Mouse (Mus musculus) heart, embryonic 12.5 days (tissue): ENCODE results near the gene Mamdc4. TPM values are rescaled to one million over a fixed set of nuclear protein-coding genes. Genes with fewer than 3 reads are reported as not detected.
A peak's percentile ranks its signal among the peaks of the same experiment; 100 is the strongest.

Experiments
- ATAC-seq: fragments of 200-750 bp; cut with Nextera tagmentation; 2 replicates; pipeline ENCODE4 v1.8.0; 2017; ENCODE audit warnings: moderate TSS enrichment, moderate library complexity; ENCODE audit not compliant: insufficient number of reproducible peaks, low FRiP score
- H3K27ac ChIP-seq: fragments of 300-500 bp; sonication (generic); 2 replicates; pipeline ENCODE4 v1.5.1; 2016; ENCODE audit warnings: mild to moderate bottlenecking, moderate library complexity; ENCODE audit not compliant: poor library complexity, severe bottlenecking
- H3K27me3 ChIP-seq: fragments of 300-500 bp; sonication (generic); replicated peaks from 2 replicates; pipeline ENCODE4 v1.6.1; 2016; ENCODE audit warnings: mild to moderate bottlenecking, moderate library complexity
- H3K36me3 ChIP-seq: fragments of 300-500 bp; sonication (generic); 2 replicates; pipeline ENCODE4 v1.6.1; 2016; ENCODE audit warnings: mild to moderate bottlenecking, moderate library complexity
- H3K4me1 ChIP-seq: fragments of 300-500 bp; sonication (generic); replicated peaks from 2 replicates; pipeline ENCODE4 v1.6.1; 2016; ENCODE audit warnings: mild to moderate bottlenecking
- H3K4me2 ChIP-seq: fragments of 300-500 bp; sonication (generic); 2 replicates; pipeline ENCODE4 v1.6.1; 2016; ENCODE audit warnings: mild to moderate bottlenecking, moderate library complexity
- H3K4me3 ChIP-seq: fragments of 300-500 bp; sonication (generic); 2 replicates; pipeline ENCODE4 v1.5.1; 2016; ENCODE audit warnings: mild to moderate bottlenecking
- H3K9ac ChIP-seq: fragments of 300-500 bp; sonication (generic); 2 replicates; pipeline ENCODE4 v1.6.1; 2016; ENCODE audit warnings: mild to moderate bottlenecking, moderate library complexity
- H3K9me3 ChIP-seq: fragments of 300-500 bp; sonication (generic); replicated peaks from 2 replicates; pipeline ENCODE4 v1.6.1; 2016; ENCODE audit warnings: mild to moderate bottlenecking, moderate library complexity
- WGBS: fragments of 180-500 bp; shearing (Covaris S2); methylation state at CpG from one replicate; pipeline ENCODE4 v1.1.7; 2016; 5-methylcytosine and 5-hydroxymethylcytosine counted together
- polyA plus RNA-seq: library from polyadenylated mRNA; unstranded; fragments of >200 nt; fragmentation: Nextera tagmentation; extraction: Ambion mirVana; gene quantifications from 2 replicates; pipeline ENCODE4 v1.2.1, GENCODE M21; 2016

Gene Mamdc4
- polyA plus RNA-seq, 1 experiment from 2014 or later: 3.5 TPM

DNA sequence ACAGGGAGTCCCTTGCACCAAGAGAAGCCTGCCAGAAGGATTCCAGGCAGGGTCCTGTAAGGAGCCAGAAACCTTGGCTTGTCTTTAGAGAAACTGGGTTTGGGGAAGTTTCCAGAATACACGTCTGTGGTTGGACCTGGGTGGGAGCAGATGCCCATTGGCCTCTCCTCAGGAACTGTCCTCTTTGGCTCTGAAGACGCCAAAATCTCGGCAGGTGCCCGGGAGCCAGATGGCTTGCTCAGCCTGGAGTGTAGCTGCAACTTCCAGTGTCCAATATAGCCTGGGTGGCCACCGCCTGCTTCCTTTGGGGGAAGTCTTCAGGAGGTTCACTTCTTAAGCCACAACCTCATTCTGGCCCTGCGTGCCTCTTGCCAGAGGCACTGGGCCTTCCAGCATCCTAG lies 7.3 kb upstream of the Mamdc4 start:
- peaks cover 58% of the 10 kb centered on the region for H3K4me1 ChIP-seq
- H3K4me2 ChIP-seq: peak overlapping the region; percentile 74
- H3K4me3 ChIP-seq: no peak overlapping the region

GRCm38 (mm10) chr2:25581294-25581864 lies 6.7 kb upstream of the Mamdc4 start, which contains the start of gene Ajm1:
Gene Ajm1, minus strand, starts transcription at chr2:25581757.
- Histone ChIP-seq H3K4me2 (peak within 1 kb of the TSS; percentile 74), H3K4me3 (peak within 1 kb of the TSS; percentile 34), H3K9ac (no peak within 1 kb of the TSS), H3K4me1 (peaks cover 53% of the 10 kb centered on the region), H3K27ac (no peak within 1 kb of the TSS), H3K27me3 (peaks cover 50% of the 10 kb centered on the region), H3K36me3 (peaks cover 34% of the 10 kb centered on the region), H3K9me3 (no peaks in the 10 kb centered on the region)
- peak; percentile 62 for ATAC-seq
- 5% methylated on average over 19 of the region's 19 CpGs for WGBS

More for the DNA sequence above, 7.3 kb upstream of the Mamdc4 start:
- Histone ChIP-seq H3K9ac (no peak overlapping the region), H3K27me3 (peaks cover 45% of the 10 kb centered on the region), H3K9me3 (no peaks in the 10 kb centered on the region), H3K36me3 (peaks cover 39% of the 10 kb centered on the region), H3K27ac (no peak overlapping the region)
- ATAC-seq: no peak
- 35% methylated on average over 6 of the region's 6 CpGs for WGBS

- Histone ChIP-seq H3K27me3 (peaks cover 57% of the 10 kb centered on the region), H3K4me3 (0 out of 2 replicates have a peak overlapping the region, but pooled peaks have one; percentile 34)
These were observed 6.0 kb upstream of the Mamdc4 start for GRCm38 (mm10) chr2:25580621-25581101.

GRCm38 (mm10) chr2:25579737-25580460 lies 5.3 kb upstream of the Mamdc4 start:
- no peak for ATAC-seq
- Histone ChIP-seq H3K4me1 (peaks cover 63% of the 10 kb centered on the region), H3K36me3 (peaks cover 21% of the 10 kb centered on the region), H3K9me3 (no peaks in the 10 kb centered on the region), H3K4me3 (peak overlapping the region; percentile 25), H3K9ac (no peak overlapping the region), H3K27me3 (peaks cover 57% of the 10 kb centered on the region), H3K27ac (no peak overlapping the region), H3K4me2 (peak overlapping the region; percentile 49)
- 5% methylated on average over 27 of the region's 27 CpGs for WGBS

More at GRCm38 (mm10) chr2:25580621-25581101, 6.0 kb upstream of the Mamdc4 start:
- Histone ChIP-seq H3K4me1 (peaks cover 59% of the 10 kb centered on the region), H3K4me2 (0 out of 2 replicates have a peak overlapping the region, but pooled peaks have one; percentile 74), H3K27ac (no peak overlapping the region), H3K36me3 (peaks cover 28% of the 10 kb centered on the region), H3K9ac (no peak overlapping the region), H3K9me3 (no peaks in the 10 kb centered on the region)
- WGBS: 50% methylated on average over 6 of the region's 6 CpGs
- no peak for ATAC-seq

DNA sequence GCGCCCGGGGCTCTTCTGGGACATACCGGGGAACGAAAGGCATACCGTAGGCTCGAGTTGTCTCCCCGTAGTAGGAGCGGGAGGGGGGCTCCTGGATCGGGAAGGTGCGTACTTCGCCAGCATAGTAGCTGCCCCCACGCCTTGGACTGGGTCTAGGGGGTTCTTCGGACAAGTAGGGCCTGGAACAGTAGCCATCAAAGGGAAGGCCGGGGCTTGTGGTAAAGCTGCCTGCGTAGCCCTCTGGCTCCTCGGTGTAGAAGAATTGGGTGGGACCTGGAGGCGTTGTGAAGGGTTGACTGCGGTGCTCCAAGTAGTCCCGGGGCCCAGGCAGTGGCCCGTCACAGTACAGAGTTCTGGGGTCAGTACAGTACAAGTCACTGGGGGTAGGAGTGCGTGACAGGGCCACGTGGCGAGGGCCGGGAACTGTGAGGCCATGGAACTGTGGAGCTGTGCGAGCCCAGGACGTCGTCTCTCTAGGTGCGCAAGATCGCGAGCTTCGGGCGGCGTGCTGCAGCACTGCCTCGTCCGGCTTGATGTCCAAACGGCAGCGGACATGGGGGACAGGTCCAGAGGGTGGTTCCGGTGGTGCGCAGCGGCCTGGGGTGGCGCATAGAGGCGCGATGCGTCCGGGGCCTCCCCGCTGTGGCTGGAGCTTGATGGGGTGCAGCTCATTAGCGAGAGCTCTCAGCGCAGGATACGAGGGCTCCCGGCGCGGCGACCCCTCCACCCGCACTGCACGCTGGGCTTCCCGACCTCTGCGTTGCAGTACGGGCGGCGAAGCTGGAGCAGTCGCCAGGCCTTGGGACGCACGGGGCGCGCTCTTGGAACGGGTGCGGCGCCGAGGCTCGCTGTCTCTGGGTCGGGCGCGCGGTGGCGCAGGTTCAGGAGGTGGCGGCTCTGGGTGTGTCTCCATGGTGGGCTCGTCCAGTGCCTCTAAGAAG lies 4.4 kb upstream of the Mamdc4 start:
- WGBS: 5% methylated on average over 77 of the region's 77 CpGs
- Histone ChIP-seq H3K9ac (no peak overlapping the region), H3K27ac (no peak overlapping the region)

GRCm38 (mm10) chr2:25577951-25578795 lies 3.5 kb upstream of the Mamdc4 start:
- 4% methylated on average over 75 of the region's 75 CpGs for WGBS
- Histone ChIP-seq H3K27me3 (peaks cover 57% of the 10 kb centered on the region), H3K4me2 (peak overlapping the region; percentile 58), H3K4me1 (peaks cover 72% of the 10 kb centered on the region), H3K4me3 (peak overlapping the region; percentile 32), H3K36me3 (peaks cover 3% of the 10 kb centered on the region), H3K9ac (0 out of 2 replicates have a peak overlapping the region, but pooled peaks have one; percentile 18), H3K27ac (no peak overlapping the region), H3K9me3 (no peaks in the 10 kb centered on the region)
- no peak for ATAC-seq

More for the DNA sequence above, 4.4 kb upstream of the Mamdc4 start:
- H3K4me1 ChIP-seq: peaks cover 65% of the 10 kb centered on the region
- peak overlapping the region; percentile 32 for H3K4me3 ChIP-seq
- no peaks in the 10 kb centered on the region for H3K9me3 ChIP-seq
- H3K4me2 ChIP-seq: peak overlapping the region; percentile 58
- ATAC-seq: no peak
- H3K27me3 ChIP-seq: peaks cover 57% of the 10 kb centered on the region
- peaks cover 12% of the 10 kb centered on the region for H3K36me3 ChIP-seq

DNA sequence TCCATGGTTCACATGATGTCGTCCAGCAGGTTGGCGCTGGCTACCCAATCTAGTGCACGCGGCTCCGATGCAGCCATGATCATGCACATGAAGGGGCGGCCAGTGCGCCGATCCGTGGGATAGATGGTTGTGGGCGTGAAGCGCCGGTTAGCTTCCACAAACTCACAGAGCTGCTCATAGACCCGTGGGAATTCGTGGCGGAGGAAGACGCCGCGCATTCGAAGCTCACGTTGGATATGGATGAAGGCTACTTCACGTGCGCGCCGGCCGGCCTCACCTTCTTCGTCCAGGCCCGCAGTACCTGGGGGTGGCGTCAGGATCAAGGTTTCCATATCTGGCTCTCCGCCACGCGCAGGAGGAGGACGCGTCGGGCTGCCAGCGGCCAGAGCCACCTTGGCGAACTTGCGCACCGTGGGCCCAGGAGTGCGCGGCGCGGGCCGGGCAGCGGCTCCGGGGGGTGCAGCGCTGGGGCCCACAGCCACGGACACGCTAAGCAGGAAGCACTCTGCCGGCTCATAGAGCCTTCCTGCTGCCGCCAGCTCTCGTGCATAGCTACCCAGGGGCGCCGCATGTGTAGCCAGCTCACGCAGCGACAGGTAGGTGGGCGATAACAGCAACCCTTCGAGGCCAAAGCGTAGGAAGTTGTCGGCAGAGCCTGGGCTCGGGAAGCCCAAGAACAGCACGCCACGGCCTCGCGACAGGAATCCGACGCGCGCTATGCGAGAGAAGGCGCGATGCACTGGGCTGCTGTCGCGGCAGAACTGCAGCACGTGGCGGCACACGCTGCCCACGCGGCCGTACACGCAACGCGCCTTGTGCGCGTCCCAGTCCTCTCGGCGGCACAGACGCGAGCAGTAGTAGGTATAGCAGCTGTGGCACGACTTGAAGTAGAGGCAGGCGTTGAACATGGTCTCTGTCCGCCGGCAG lies 2.6 kb upstream of the Mamdc4 start:
- no peaks in the 10 kb centered on the region for H3K9me3 ChIP-seq
- peaks cover 57% of the 10 kb centered on the region for H3K27me3 ChIP-seq
- peaks cover 69% of the 10 kb centered on the region for H3K4me1 ChIP-seq
- no peaks in the 10 kb centered on the region for H3K36me3 ChIP-seq
- peak overlapping the region; percentile 58 for H3K4me2 ChIP-seq
- no peak overlapping the region for H3K27ac ChIP-seq
- WGBS: 13% methylated on average over 92 of the region's 92 CpGs
- H3K9ac ChIP-seq: 0 out of 2 replicates have a peak overlapping the region, but pooled peaks have one; percentile 18
- H3K4me3 ChIP-seq: peak overlapping the region; percentile 32
- no peak for ATAC-seq

- 72% methylated on average over 16 of the region's 16 CpGs for WGBS
- no peak for ATAC-seq
- H3K9ac ChIP-seq: no peak overlapping the region
- no peak overlapping the region for H3K27ac ChIP-seq
- peaks cover 8% of the 10 kb centered on the region for H3K36me3 ChIP-seq
- H3K4me1 ChIP-seq: peaks cover 61% of the 10 kb centered on the region
- peaks cover 55% of the 10 kb centered on the region for H3K27me3 ChIP-seq
- no peak overlapping the region for H3K4me3 ChIP-seq
- H3K4me2 ChIP-seq: peak overlapping the region; percentile 93
- no peaks in the 10 kb centered on the region for H3K9me3 ChIP-seq
These were observed 1.6 kb upstream of the Mamdc4 start for GRCm38 (mm10) chr2:25576028-25576850.
